Mouse (Mus musculus): ENCODE data around the gene Ppp1r7.

DNA sequence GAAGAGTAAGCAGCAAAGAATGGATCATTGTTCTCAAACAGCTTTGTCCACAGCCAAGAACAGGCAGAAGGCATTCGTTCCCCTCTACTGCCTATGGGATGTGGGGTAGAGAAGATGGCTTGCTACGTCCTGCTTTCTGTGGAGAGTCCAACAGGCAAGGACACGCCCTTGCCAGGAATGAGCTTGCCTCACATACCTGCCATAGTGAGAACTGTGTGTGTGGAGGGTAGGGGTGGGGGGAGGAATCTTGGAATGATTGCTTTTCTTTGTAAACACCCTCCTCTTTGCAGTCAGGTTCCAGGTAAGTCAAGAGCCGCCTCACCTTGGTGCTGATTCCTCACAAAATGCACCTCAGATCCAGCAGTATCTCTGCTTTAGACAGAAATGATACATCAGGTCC lies 42.9 kb upstream of the Ppp1r7 start:
- no peak for TF ChIP-seq POLR2A (IDR thresholded peaks at IDR 0.05; ENCODE audit: low read depth, low read length)
- no peak for TF ChIP-seq CTCF (IDR thresholded peaks at IDR 0.05; ENCODE audit: extremely low read depth, insufficient read length, insufficient replicate concordance, low read depth, low read length)

Data from small intestine, adult 2 months (tissue).